Mouse (Mus musculus) left cerebral cortex, postnatal 4 days (tissue): ENCODE measurements at regions not wholly inside any gene's neighbourhood (a gene's known extent, or its start where the extent isn't known, plus 50 kb on each side); places are given as distances from the start of the nearest gene placed in this dataset.

Experiments
- DNase-seq: peaks from one replicate; pipeline ENCODE4 v3.0.0-alpha.2; 2022
- intact Hi-C: fragments of 180-260 bp; cut with DNase I; formaldehyde crosslinking; loops from one replicate; pipeline ENCODE4 v1.15.1; 2025

GRCm38 (mm10) chr10:66924418-66924817, 171.5 kb upstream of the Jmjd1c start:
- no peak for DNase-seq
- intact Hi-C loops, result no loop called here

DNA sequence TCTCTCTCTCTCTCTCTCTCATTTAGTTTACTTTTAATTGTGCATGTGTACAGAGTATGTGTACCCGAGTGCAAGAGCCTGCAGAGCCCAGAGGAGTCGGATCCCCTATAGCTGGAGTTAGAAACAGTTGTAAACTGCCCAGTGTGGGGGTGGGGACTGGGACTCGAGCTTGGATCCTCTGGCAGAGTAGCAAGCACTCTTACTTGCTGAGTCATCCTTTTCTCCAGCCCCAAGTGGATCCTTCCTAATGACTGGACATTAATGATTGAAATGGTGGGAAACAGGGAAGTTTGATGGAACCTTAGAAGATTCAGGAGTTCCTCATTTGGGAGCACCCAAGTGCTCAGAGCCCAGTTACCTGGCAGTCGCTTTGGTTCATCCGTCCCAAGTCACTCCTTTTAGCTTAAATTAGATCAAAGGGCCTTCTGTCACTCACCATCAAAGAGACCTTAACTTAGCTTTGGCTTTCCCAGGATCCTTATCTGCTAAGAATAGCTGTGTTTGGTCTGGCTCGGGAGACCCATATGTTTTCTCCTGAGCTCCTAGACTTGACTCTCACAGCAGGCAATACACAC, 170.3 kb upstream of the Jmjd1c start:
- no peak for DNase-seq
- intact Hi-C loops, result no loop called here

DNA sequence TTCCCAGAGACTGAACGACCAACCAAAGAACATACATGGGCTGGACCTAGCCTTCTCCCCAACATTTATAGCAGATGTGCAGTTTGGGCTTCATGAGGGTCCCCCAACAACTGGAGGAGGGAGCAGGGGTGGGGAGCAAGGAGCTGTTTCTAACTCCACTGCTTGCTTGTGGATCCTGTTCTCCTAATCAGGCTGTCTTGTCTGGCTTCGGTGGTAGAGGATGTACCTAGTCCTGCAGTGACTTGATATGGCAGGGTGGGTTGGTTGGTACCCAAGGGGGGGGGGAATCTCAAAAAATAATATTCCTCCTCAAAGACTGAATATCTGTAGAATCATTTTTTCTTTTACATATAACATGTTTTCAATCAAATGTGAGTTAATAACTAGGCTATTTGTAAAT, 168.3 kb upstream of the Jmjd1c start:
- intact Hi-C loops, result no loop called here
- DNase-seq, result no peak

DNA sequence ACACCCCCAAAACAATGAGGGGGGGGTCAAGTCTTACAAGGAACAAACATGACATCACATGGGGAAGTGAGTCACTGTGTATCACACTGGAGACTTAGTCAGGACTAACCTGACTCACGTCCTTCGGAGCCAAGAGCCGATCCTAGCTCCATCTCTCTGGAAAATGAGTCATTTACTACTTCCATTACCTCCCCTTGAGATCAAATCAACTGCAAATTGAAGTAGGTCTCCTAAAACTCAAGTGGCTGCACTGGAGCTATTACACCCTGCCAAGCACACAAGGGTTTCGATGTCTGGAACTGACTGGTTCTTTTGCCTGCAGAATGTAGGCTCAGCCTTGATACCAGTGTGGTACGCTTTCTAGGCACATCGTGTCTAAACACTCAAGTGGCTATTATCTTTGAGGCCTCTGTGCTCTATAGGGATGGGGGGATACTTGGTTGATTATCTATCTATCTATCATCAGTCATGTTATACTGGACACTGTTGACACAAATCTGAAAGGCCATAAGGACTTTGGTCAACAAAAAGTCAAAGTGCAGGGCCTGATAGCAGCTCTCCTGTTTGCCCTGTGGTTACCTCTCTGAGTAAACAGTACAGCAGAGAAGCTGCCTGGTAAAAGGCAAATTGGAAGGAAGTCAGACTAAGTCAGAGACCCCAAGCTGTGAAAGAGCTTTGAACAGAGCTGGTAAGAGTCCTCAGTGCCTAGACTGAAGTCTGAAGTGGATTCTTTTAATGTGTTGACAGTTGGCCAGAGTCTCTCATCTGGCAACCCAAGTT, 167.5 kb upstream of the Jmjd1c start:
- no peak for DNase-seq
- intact Hi-C loops, result no loop called here

DNA sequence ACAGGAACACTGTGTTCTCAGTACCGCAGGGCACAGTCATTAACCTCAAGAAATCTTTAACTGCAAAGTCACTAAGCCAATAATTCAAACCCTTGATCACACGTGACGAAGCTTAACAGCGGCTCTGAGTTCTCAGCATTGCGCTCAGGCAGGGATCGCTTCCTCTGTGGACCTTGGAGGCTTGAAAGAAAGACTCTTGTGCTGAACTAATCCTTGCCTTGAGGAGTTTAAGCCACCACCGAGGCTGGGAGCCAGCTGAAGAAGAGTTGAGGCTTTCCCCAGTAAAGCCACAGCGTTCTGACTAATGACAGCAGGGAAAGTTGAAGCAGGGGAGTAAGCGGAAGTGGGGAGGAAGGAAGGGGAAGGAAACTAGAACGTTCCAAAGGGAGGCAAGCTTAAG, 165.4 kb upstream of the Jmjd1c start:
- intact Hi-C loops, result no loop called here
- DNase-seq, result no peak

- no peak for DNase-seq
- intact Hi-C loops, result no loop called here
Measured at GRCm38 (mm10) chr10:66931505-66931904, 164.4 kb upstream of the Jmjd1c start.

DNA sequence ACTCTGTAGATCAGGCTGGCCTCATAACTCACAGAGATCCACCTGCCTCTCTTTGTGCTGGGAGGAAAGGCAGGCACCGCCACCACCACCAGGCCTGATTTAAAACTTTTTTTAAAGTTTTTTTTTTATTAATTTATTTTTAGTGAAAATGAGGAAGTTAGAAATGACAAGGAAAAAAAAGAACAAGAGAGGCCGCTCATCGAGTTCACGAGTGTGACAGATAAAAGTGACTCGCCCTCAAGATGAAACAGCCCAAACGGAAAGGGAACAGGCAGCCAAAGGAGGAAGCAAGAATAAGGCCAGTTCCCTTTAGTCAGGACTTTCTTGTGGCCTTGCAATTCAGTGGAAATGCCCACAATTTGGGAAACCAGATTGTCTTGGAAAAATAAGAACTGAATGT, 163.4 kb upstream of the Jmjd1c start:
- intact Hi-C loops, result no loop called here

DNA sequence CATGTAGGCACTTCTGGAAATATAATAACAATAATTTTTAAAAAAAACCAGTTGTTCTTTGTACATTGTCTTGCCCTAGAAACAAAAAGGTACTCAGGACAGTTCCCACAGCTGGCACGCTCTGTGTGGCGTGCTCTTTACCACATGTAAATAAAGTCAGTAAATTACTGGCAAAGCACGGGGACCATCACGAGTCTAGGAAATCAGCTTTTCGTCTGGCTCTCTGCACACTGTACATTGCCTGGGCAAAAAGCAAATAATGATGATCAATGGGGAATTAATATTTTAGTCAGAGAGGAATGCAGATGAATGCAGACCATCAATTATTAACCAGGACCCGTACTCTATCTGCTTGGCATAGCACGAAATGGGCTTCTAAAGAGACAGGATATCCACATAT, 162.2 kb upstream of the Jmjd1c start:
- intact Hi-C loops, result no loop called here
- no peak for DNase-seq

More for the DNA sequence above, 163.4 kb upstream of the Jmjd1c start:
- no peak for DNase-seq

GRCm38 (mm10) chr10:66935731-66936130, 160.2 kb upstream of the Jmjd1c start:
- no peak for DNase-seq
- intact Hi-C loops, result no loop called here

- DNase-seq, result no peak
- intact Hi-C loops, result no loop called here
Measured at GRCm38 (mm10) chr10:66937116-66937515, 158.8 kb upstream of the Jmjd1c start.

- intact Hi-C loops, result no loop called here
- DNase-seq, result no peak
Measured at GRCm38 (mm10) chr10:66940368-66940767, 155.6 kb upstream of the Jmjd1c start.

- intact Hi-C loops, result no loop called here
- no peak for DNase-seq
Measured at GRCm38 (mm10) chr10:66940922-66941321, 155.0 kb upstream of the Jmjd1c start.

- DNase-seq, result peak; percentile 76
- intact Hi-C loops, result no loop called here
Measured at GRCm38 (mm10) chr10:66941974-66942373, 154.0 kb upstream of the Jmjd1c start.

GRCm38 (mm10) chr10:66943875-66944274, 152.1 kb upstream of the Jmjd1c start:
- DNase-seq, result peak; percentile 64

GRCm38 (mm10) chr10:66946161-66946560, 149.8 kb upstream of the Jmjd1c start:
- intact Hi-C loops, result no loop called here
- DNase-seq, result no peak

More at GRCm38 (mm10) chr10:66943875-66944274, 152.1 kb upstream of the Jmjd1c start:
- intact Hi-C loops, result no loop called here

DNA sequence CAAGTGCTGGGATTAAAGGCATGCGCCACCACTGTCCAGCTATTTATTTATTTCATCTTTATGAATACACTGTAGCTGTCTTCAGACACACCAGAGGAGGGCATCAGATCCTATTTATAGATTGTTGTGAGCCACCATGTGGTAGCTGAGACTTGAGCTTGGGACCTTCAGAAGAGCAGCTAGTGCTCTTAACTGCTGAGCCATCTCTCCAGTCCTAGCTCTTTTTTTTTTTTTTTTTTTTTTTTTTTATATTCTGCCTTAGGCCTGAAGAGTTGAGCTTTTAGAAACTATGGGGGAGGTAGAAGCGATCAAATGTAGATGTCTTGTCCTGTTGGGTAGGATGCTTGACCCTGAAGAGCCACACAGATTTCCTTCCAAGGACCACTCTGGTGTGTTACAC, 147.6 kb upstream of the Jmjd1c start:
- DNase-seq, result no peak
- intact Hi-C loops, result no loop called here

GRCm38 (mm10) chr10:66950441-66950840, 145.5 kb upstream of the Jmjd1c start:
- intact Hi-C loops, result no loop called here

GRCm38 (mm10) chr10:66951231-66951822, 144.6 kb upstream of the Jmjd1c start:
- DNase-seq, result no peak
- intact Hi-C loops, result no loop called here

More at GRCm38 (mm10) chr10:66950441-66950840, 145.5 kb upstream of the Jmjd1c start:
- DNase-seq, result no peak

GRCm38 (mm10) chr10:66951935-66952334, 144.0 kb upstream of the Jmjd1c start:
- no peak for DNase-seq

DNA sequence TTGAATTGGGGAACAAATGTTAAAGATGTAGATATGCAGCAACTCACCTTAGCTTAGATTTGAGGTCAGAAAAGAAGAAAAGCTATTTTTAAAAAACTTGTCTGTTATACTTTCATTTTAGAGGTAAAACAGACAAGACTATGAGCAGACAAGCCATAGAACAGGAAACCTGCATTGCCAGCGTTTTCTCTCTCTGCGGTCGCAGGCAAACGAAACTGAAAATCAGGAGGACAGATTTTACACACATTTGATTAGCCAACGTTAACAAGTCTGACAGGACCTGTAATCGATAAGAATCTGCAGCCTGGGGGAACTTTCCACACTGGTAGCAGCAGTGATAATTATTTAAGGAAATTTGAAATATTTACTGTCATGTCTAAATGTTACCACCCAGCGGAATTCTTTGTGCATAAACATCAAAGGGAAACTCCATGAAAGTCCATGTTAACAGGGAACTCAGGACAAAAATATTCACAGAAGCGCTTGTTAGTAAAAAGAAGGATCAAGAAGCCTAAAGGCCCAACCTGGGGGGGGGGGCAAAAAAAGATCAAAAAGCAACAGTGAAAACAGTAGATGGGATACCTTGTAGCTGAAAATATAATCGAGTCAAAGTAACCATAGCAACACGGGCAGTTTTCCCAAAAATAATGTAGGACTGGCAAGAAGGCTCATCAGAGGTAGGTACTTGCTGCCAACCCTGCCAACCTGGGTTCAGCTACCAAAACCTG, 142.5 kb upstream of the Jmjd1c start:
- intact Hi-C loops, result no loop called here
- no peak for DNase-seq

More at GRCm38 (mm10) chr10:66951935-66952334, 144.0 kb upstream of the Jmjd1c start:
- intact Hi-C loops, result no loop called here

- intact Hi-C loops, result no loop called here
- no peak for DNase-seq
Measured at GRCm38 (mm10) chr10:66953976-66954505, 141.9 kb upstream of the Jmjd1c start.
